Mouse (Mus musculus) urinary bladder, adult 18-20 months (tissue): Measurements from ENCODE around the gene Rassf1.
A peak's percentile ranks its signal among the peaks of the same experiment; 100 is the strongest.
"Not testable (repeated sequence)": the region's sequence is repeated elsewhere in the genome, so short reads cannot be mapped to it uniquely, and the experiment has no call there.

Experiments used
- DNase-seq, 2 experiments: peaks; one replicate each; pipeline ENCODE4 v3.0.0; 2022; ENCODE audit warnings: low spot score in 2 of 2, mixed read lengths in 2 of 2

Rassf1 gene

GRCm38 (mm10) chr9:107555701-107556100 lies 4.3 kb downstream of the Rassf1 start:
- no peak for DNase-seq

- no peak for DNase-seq
These were observed 5.0 kb downstream of the Rassf1 start for GRCm38 (mm10) chr9:107556346-107556745.

DNA sequence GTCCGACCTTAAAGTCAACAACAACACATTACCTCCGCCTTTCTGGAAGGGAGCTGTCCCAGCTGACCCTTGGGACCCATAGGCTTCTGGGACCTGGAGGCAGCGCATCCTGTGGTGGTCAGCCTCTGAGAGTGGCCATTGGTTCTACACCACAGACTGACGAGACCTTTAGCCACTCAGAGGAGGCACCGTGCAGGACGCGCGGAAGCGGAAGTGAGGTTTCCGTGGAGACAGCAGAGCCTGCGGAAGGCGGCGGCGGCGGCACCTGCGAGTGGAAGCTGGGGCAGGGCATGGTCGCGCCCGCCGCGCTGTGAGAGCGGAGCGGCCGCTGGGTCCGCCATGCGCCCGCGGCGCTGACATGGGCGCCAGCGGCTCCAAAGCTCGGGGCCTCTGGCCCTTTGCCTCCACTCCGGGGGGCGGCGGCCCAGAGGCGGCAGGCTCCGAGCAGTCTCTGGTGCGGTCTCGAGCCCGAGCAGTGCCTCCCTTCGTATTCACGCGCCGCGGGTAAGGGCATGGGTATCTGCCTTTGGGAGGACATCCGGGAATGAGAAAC lies 11.8 kb downstream of the Rassf1 start, which contains the start of gene Tusc2:
Gene Tusc2 (plus strand): TSS at position 227 of the 553 bp plus-strand sequence.
- peak; percentile 91 to 93 for DNase-seq

DNA sequence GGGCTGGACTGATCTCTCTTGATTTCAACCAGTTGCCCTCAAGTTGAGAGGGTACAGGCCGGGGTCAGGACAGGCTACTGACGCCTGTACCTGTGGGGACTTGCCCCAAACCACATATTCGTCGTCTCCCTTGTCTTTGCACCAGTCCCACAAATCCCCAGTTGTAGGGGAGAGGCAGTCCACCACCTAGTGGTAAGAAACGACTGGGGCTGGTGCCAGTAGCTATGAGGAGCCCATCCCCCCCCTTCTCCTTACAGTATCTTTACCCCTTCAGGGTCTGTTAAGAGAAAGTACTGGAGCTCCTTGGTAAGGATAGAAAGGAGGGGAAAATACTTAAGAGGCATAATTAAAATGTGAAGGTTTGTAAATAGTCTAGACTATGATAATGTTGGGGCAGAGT lies 14.2 kb downstream of the Rassf1 start:
- not testable (repeated sequence) for DNase-seq

DNA sequence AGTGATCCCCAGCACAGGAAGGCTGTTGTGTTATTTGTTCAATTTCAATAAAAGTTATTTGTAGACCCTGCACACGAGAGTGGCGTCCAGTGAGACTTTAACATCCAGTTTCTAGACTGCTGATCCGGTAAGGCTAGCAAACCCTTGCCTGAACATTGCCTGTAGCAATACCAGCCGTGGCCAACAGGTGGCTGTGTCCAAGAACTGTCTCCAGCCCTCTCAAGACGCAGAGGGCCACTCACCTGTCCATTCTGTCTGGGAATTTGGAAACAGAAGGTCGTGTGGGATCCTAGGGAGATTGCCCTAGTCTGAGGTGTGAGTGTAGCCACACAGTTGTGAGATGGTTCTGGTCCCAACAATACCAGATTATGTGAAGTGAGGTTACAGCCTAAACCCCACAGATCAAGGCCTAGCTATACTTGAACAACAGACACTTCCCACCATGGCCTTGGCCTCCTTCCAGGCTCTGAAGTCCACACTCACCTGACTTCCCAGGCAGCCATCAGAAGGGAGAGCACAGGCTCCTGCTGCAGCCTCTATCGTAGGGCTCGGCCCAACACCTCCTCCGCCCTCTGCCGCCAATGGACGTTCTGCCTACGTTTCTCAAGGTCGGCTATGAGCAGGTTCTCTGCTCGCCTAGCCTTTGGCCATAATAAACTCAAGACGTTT lies 14.8 kb downstream of the Rassf1 start:
- peak in 1 of 2 experiments; percentile 78 for DNase-seq

- no peak for DNase-seq
These were observed 15.5 kb downstream of the Rassf1 start for GRCm38 (mm10) chr9:107566855-107567254.

DNA sequence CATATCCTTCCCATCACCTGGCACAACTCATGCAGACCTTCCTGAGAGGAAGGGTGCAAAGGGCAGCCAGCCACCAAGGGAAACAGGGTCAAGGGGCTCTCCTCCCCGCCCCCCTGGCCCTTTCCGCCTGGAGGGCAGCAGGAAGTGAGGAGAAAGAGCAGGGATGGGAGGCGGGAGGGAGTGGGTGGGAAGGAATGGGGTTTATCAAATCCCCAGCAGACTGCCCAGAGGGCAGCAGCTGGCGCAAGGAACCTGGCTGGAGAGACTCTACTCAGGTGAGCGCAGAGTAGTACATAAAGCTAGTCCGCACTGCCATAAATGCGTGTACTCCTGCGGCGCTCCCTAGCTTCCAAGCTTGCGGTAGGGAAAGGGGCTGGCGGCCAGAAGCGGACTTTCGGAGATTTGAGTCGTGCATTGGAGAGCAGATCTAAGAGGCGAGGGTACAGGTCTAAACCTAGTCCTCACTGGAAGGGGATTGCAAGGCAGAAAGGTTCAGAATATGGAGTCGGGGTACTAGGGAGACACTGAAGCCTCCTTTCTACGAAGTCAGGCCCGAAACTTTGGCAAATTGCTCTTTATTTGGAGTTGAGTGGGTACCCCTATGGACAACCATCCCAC lies 16.5 kb downstream of the Rassf1 start, which contains the start of gene Hyal2:
Gene Hyal2 (plus strand): TSS at position 244 of the 618 bp plus-strand sequence.
- DNase-seq, result no peak

- peak; percentile 79 to 83 for DNase-seq
These were observed 17.2 kb downstream of the Rassf1 start for GRCm38 (mm10) chr9:107568331-107569261.

- DNase-seq, result no peak
These were observed 17.9 kb downstream of the Rassf1 start for GRCm38 (mm10) chr9:107569270-107569669.

GRCm38 (mm10) chr9:107570016-107570415 lies 18.7 kb downstream of the Rassf1 start:
- peak in 1 of 2 experiments; percentile 33 for DNase-seq

GRCm38 (mm10) chr9:107570845-107571244 lies 19.5 kb downstream of the Rassf1 start:
- peak in 1 of 2 experiments; percentile 41 for DNase-seq

DNA sequence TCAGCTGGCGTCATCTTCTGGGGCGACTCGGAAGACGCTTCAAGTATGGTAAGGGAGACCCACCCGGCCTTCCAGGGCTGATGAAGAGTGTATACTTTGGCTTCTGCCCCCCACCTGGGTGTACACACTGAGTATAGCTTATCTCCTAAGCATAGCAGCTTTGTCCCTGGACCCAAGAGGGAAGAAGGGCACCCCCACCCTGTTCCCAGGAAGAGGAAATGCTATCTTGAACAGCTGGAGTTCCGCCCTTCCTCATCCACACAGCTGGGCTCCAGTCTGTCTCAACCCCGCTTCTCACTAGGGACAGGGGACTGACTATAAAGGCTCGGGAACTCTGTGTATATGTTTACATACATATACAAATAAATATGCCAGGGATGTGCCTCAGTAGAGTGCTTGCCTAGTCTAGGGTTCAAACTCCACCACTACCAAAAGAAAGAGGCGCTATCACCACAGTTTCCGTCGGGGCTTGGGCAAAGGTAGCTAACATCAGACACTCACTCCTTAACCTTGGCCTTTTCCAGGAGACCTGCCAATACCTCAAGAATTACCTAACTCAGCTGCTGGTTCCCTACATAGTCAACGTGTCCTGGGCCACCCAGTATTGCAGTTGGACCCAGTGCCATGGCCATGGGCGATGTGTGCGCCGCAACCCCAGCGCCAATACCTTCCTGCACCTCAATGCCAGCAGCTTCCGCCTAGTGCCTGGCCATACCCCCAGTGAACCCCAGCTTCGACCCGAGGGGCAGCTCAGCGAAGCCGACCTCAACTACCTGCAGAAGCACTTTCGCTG lies 20.4 kb downstream of the Rassf1 start:
- DNase-seq, result no peak

DNA sequence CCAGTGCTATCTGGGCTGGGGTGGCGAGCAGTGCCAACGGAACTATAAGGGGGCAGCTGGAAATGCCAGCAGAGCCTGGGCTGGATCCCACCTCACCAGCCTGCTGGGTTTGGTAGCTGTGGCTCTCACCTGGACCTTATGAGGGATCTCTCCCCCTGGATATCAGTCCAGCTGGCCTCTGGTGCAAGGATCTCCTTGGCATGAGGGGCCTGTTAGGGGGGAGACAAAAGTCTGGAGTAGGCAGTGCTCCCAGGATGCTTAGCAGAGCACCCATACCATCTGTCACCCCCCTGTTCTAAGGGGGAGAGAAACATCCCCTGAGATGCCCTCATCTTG lies 20.9 kb downstream of the Rassf1 start:
- no peak for DNase-seq

GRCm38 (mm10) chr9:107573774-107574173 lies 22.4 kb downstream of the Rassf1 start:
- DNase-seq, result not testable (repeated sequence)

DNA sequence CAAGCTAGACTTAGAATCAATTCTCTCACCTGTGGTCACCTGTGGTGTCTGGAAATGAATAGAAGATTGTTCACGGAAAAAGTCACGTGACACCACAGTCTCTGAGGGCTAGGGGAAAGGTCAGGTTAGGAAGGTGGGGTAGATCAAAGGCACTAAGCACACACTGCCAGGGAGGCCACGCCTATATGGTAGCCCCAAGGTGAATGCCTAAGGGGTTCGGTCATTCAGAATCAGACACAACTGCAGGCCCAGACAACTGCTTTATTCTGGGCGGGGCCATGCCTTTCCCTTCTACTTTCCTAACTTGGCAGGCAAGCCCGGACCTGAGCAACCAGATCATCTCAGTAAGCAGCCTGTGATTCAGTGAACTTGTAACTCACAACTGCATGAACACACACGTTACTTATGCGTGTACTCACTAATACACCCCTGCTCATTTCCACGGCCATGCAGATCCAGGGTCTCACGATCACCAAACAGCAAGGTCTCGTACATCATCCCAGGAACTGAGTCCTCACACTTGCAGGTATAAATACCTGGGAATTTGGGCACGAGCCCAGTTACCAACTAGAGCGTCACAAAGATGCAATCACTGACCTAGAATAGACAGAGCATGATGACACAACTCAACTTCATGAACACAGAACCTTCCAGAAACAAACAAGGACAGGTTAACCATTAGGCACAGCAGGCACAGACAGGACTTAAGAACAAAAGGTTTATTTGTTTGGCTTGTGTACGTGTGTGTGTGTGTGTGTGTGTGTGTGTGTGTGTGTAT lies 24.4 kb downstream of the Rassf1 start:
- DNase-seq, result peak; percentile 57 to 83

DNA sequence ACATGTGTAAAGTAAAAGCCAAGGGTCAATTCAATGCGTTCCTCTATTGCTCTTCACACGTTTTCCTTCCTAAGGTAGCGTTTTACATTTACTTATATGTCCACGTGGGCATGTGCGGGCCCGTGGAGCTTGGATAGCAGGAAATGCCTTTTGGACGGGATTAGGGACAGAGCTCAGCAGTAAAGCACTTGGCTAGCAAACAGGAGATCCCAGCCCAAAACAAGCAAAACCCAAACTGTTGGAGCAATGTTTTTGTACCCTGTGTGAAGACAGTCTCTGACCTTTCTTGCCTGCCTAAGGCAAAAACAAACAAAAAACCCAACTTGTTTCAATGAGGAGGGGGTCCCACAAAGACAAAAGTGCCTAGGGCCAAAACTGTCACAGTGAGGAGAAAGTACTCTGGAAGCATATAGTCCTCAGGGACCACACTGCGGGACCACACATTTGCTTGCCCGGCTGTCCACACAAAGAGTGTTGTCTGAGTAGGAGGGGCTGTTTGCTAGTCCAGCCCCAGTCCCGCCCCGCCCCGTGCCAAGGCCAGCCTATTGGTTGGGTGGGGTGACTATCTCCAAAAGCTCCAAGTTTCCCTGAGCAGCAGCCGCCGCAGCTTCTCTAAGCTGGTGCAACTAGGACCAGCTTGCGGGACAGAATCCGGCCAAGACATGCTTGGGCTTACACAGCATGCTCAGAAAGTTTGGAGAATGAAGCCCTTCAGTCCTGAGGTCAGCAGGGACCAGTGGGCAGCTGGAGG lies 25.2 kb downstream of the Rassf1 start, which contains the start of gene Hyal1:
Gene Hyal1 (plus strand): TSS at position 571 of the 751 bp plus-strand sequence.
- DNase-seq, result peak; percentile 82 to 83

- DNase-seq, result no peak
These were observed 26.5 kb downstream of the Rassf1 start for GRCm38 (mm10) chr9:107577871-107578270.

GRCm38 (mm10) chr9:107578587-107578986 lies 27.2 kb downstream of the Rassf1 start, which contains the start of gene Naa80:
Naa80 (plus strand) TSS chr9:107578887.
- DNase-seq, result no peak
